Mouse (Mus musculus) liver, postnatal 0 days (tissue): Measurements from ENCODE around the gene Psmb3. TPM values are rescaled to one million over a fixed set of nuclear protein-coding genes. Genes with fewer than 3 reads are reported as not detected.

ENCODE experiments used
- ATAC-seq: fragments of 200-750 bp; cut with Nextera tagmentation; 2 replicates; pipeline ENCODE4 v1.8.0; 2017; ENCODE audit warnings: mild to moderate bottlenecking, moderate library complexity
- DNase-seq: peaks from one replicate; pipeline ENCODE4 v3.0.0-alpha.2; 2016
- H3K27ac ChIP-seq: fragments of 300-500 bp; sonication (generic); 2 replicates; pipeline ENCODE4 v1.5.1; 2014; ENCODE audit warnings: antibody characterized with exemption, moderate library complexity, mild to moderate bottlenecking, low read depth
- H3K27me3 ChIP-seq: fragments of 300-500 bp; sonication (generic); 2 replicates; pipeline ENCODE4 v1.6.1; 2014; ENCODE audit warnings: low read length, control low read depth, mixed read lengths; ENCODE audit not compliant: insufficient read depth
- H3K36me3 ChIP-seq: fragments of 300-500 bp; sonication (generic); replicated peaks from 2 replicates; pipeline ENCODE4 v1.6.1; 2014; ENCODE audit warnings: mild to moderate bottlenecking, control low read depth, low read length, moderate library complexity, mixed read lengths; ENCODE audit not compliant: insufficient read depth
- H3K4me1 ChIP-seq: fragments of 300-500 bp; sonication (generic); 2 replicates; pipeline ENCODE4 v1.6.1; 2014; ENCODE audit warnings: antibody characterized with exemption, mild to moderate bottlenecking, control low read depth; ENCODE audit not compliant: insufficient read depth
- H3K4me2 ChIP-seq: fragments of 300-500 bp; sonication (generic); 2 replicates; pipeline ENCODE4 v1.6.1; 2014; ENCODE audit warnings: low read depth, mild to moderate bottlenecking, low read length, moderate library complexity, mixed read lengths
- H3K4me3 ChIP-seq: fragments of 300-500 bp; sonication (generic); 2 replicates; pipeline ENCODE4 v1.5.1; 2014; ENCODE audit warnings: low read depth, low read length
- H3K9ac ChIP-seq: fragments of 300-500 bp; sonication (generic); replicated peaks from 2 replicates; pipeline ENCODE4 v1.6.1; 2014; ENCODE audit warnings: mild to moderate bottlenecking, moderate library complexity
- H3K9me3 ChIP-seq: fragments of 300-500 bp; sonication (generic); 2 replicates; pipeline ENCODE4 v1.6.1; 2016; ENCODE audit warnings: mild to moderate bottlenecking, control low read depth, low read length, mixed read lengths
- CTCF ChIP-seq: sonication (generic); IDR thresholded peaks from 2 replicates; pipeline ENCODE4 v1.5.1; 2016; ENCODE audit warnings: antibody characterized with exemption, low read depth
- EP300 ChIP-seq: IDR thresholded peaks from 2 replicates; pipeline ENCODE4 v1.6.1; 2016; ENCODE audit warnings: antibody characterized with exemption, low read depth, mild to moderate bottlenecking
- WGBS: fragments of 180-500 bp; shearing (Covaris S2); extraction: QIAGEN DNeasy Blood & Tissue Kit; methylation state at CpG from one replicate; pipeline ENCODE4 v1.1.7; 2014; ENCODE audit not compliant: insufficient replicate concordance; 5-methylcytosine and 5-hydroxymethylcytosine counted together
- polyA plus RNA-seq: library from polyadenylated mRNA; unstranded; fragments of >200 nt; fragmentation: Nextera tagmentation; extraction: Ambion mirVana; gene quantifications from 2 replicates; pipeline ENCODE4 v1.2.1, GENCODE M21; 2015

Psmb3 gene
- polyA plus RNA-seq, 1 experiment from 2014 or later, result 267 TPM

DNA sequence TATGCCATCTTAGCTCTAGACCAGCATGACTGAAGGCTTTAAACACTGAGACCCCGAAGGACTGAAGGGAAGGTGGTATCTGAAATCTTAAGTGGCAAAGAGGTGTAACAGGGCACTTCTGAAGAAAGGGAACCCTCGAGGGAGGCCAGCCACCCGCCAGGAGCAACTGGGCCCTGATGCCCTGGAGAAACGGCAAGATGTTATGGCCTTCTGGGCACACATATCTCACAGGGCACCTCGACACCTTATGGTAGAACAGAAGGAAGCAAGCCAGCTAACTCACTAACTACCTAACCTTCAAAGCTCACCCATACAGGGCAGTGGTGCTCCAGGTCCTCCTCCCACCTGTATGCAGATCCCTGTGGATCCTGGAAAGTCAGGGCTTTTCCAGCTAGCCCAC is 39.0 kb downstream of the Psmb3 start:
- ATAC-seq, result no peak
- 84% methylated on average over 5 of the region's 5 CpGs for WGBS
- no peak overlapping the region for H3K9ac ChIP-seq

DNA sequence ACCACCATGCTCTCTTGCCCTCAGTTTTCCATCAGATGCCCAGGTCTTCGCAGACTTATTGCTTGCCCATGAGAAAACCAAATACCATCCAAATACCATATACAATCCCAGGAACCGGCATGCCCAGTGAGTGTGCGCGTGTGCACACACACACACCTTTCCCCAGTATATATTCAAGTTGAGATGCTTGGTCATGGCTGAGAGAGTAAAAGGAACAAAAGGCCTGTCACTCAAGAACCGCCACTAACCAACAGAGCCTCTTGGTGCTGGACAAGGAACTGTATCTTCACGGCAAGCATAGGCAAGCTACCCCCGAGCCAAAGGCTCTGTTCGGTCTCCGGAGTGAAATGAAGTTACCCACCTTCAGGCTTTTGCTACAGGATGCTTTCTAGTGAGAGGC is 39.4 kb downstream of the Psmb3 start:
- Histone ChIP-seq H3K9ac (0 out of 2 replicates have a peak overlapping the region, but pooled peaks have one; percentile 86), H3K36me3 (peaks cover 11% of the 10 kb centered on the region), H3K9me3 (no peaks in the 10 kb centered on the region), H3K4me2 (peak overlapping the region; percentile 76), H3K27ac (no peak overlapping the region), H3K27me3 (no peaks in the 10 kb centered on the region), H3K4me3 (no peak overlapping the region), H3K4me1 (peaks cover 18% of the 10 kb centered on the region)
- no peak for TF ChIP-seq CTCF
- TF ChIP-seq EP300, result no peak
- ATAC-seq (no peak), DNase-seq (no peak)
- 64% methylated on average over 9 of the region's 9 CpGs for WGBS

More for the DNA sequence above, 39.0 kb downstream of the Psmb3 start:
- Histone ChIP-seq H3K4me2 (no peak overlapping the region), H3K36me3 (peaks cover 8% of the 10 kb centered on the region), H3K4me1 (peaks cover 18% of the 10 kb centered on the region), H3K9me3 (no peaks in the 10 kb centered on the region), H3K27me3 (no peaks in the 10 kb centered on the region), H3K4me3 (no peak overlapping the region), H3K27ac (no peak overlapping the region)
- TF ChIP-seq EP300 (no peak), CTCF (no peak)
- no peak for DNase-seq

DNA sequence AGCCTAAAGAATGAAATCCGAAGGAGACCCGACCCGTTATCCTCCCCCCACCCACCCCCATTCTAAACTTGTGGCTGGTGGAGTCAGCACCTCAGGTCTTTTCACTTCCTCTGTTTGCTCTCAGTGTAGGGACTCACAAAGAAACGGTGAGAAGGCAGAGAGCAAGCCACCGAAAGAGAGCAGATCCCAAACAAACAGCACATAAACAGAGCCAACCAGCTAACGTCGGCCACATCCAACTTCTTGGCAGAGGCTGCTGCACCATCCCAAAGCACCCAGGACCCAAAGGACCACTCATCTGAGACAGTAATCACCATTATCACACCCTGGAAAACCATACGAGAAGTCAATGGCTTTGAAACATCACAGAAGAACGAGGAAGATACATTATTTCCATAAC is 40.2 kb downstream of the Psmb3 start:
- Histone ChIP-seq H3K27ac (peak overlapping the region; percentile 83), H3K4me3 (peak overlapping the region; percentile 78), H3K27me3 (no peaks in the 10 kb centered on the region), H3K9me3 (no peaks in the 10 kb centered on the region), H3K4me1 (peaks cover 18% of the 10 kb centered on the region), H3K4me2 (peak overlapping the region; percentile 76), H3K36me3 (peaks cover 17% of the 10 kb centered on the region), H3K9ac (peak overlapping the region; percentile 86)
- TF ChIP-seq EP300 (no peak), CTCF (no peak)
- WGBS, result 8% methylated on average over 9 of the region's 9 CpGs
- ATAC-seq (no peak), DNase-seq (no peak)

DNA sequence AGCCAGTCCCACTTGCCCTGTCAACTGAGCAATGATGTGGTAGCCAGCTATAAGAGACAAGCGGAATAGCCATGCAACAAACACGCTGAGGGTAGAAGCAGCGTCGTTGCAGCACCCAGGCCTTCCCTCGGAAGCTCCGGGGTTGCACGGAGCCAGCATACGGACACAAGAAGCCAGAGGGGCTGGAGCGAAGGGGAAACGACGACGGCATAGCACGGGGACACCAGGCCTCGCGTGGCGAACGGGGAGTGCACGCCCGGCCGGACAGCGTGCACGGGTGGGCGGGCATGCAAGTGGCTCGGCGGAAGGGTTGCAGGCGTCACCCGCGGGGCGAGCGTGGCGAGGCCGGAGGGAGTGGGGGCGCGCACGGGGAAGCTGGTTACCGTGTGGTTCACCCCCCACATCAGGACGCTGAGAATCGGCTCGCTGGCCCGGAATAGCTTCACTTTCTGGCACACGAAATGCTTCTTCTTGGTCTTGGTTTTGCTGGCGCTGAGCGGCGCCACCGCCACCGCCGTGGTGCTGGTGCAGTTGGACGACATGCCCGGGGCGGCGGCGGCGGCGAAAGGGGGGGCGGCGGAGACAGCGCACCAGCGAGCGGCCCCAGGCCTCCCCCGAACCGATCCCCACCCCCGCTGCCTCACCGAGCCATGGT is 41.0 kb downstream of the Psmb3 start, which contains the start of gene Pip4k2b:
Gene Pip4k2b, minus strand, starts transcription at position 642 of the 655 bp plus-strand sequence.
- no peaks in the 10 kb centered on the region for H3K27me3 ChIP-seq
- under 1% methylated on average over 39 of the region's 63 CpGs for WGBS
- H3K9me3 ChIP-seq, result no peaks in the 10 kb centered on the region
- TF ChIP-seq CTCF, result no peak
- no peak for TF ChIP-seq EP300
- ATAC-seq (peak; percentile 37), DNase-seq (no peak)
- peaks cover 22% of the 10 kb centered on the region for H3K36me3 ChIP-seq
- peaks cover 18% of the 10 kb centered on the region for H3K4me1 ChIP-seq
- H3K27ac ChIP-seq, result peak within 1 kb of the TSS; percentile 92
- peak within 1 kb of the TSS; percentile 86 for H3K9ac ChIP-seq
- peak within 1 kb of the TSS; percentile 76 for H3K4me2 ChIP-seq
- H3K4me3 ChIP-seq, result peak within 1 kb of the TSS; percentile 78

DNA sequence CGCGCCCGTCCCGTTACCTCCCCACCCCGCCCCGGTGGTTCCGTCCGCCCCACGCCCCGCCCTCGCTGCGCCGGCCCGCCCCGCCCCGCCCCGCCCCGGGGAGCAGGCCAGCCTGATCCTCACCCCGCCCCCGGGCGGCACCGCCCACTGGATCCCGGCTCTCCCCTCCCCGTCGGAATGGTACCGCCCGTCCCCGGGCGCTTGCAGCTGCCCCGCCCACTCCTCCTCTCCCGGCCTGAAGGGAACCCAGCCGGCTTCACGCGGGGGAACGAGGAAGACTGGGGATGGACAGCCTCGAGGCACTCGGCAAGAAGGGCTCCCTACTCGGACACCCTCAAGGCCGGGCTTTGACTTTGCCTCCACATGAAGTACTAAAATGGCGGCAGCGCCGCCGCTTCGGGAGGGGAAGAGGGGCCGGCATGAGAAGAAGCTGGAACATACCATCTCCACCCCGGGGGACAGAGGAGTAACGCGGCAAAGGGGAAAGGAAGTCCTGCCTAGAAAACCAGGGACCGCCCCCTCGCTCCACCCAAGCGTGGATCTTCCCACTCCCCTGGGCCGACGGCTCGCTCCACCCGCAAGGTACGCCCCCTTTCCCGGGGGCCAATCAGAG is 41.6 kb downstream of the Psmb3 start:
- 1% methylated on average over 34 of the region's 57 CpGs for WGBS
- Histone ChIP-seq H3K9ac (peak overlapping the region; percentile 86), H3K4me1 (peaks cover 18% of the 10 kb centered on the region)

DNA sequence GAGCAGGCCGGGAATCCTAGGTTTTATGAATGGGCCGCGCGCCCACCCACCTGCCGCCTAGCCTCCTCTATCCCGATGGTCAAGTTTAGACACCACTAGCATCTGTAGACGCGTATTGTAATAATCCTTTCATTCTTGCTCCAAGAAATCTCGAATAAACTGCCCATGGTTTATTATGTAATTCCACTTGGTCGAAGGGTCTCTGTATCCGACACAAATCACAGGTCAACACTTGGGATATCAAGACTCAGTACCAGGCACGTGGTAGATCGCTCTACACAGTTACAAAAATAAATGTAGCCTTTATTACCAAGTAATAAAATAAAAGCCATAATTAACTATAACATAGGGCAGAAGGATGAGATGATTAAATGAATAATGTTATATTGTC is 42.1 kb downstream of the Psmb3 start:
- peaks cover 18% of the 10 kb centered on the region for H3K4me1 ChIP-seq
- no peak for DNase-seq
- 10% methylated on average over 13 of the region's 13 CpGs for WGBS
- peak overlapping the region; percentile 70 for H3K4me2 ChIP-seq
- peak overlapping the region; percentile 78 for H3K4me3 ChIP-seq
- no peaks in the 10 kb centered on the region for H3K9me3 ChIP-seq
- ATAC-seq, result no peak
- peaks cover 31% of the 10 kb centered on the region for H3K36me3 ChIP-seq
- no peaks in the 10 kb centered on the region for H3K27me3 ChIP-seq
- TF ChIP-seq EP300, result no peak
- no peak for TF ChIP-seq CTCF
- no peak overlapping the region for H3K27ac ChIP-seq
- H3K9ac ChIP-seq, result no peak overlapping the region

More for the DNA sequence above, 41.6 kb downstream of the Psmb3 start:
- peak overlapping the region; percentile 78 for H3K4me3 ChIP-seq
- TF ChIP-seq EP300 (peak; percentile 69), CTCF (no peak)
- peak overlapping the region; percentile 92 for H3K27ac ChIP-seq
- peak; percentile 100 for DNase-seq
- peaks cover 27% of the 10 kb centered on the region for H3K36me3 ChIP-seq
- ATAC-seq, result peak; percentile 94
- H3K27me3 ChIP-seq, result no peaks in the 10 kb centered on the region
- H3K9me3 ChIP-seq, result no peaks in the 10 kb centered on the region
- peak overlapping the region; percentile 76 for H3K4me2 ChIP-seq
